Mouse (Mus musculus) midbrain, embryonic 15.5 days (tissue): ENCODE measurements at regions not wholly inside any gene's neighbourhood (a gene's known extent, or its start where the extent isn't known, plus 50 kb on each side); places are given as distances from the start of the nearest gene placed in this dataset.

ENCODE experiments used
- ATAC-seq: fragments of 200-750 bp; cut with Nextera tagmentation; replicated peaks from 2 replicates; pipeline ENCODE4 v1.8.0; 2017; ENCODE audit warnings: moderate TSS enrichment
- H3K27ac ChIP-seq: fragments of 300-500 bp; sonication (generic); 2 replicates; pipeline ENCODE4 v1.5.1; 2015; ENCODE audit warnings: mild to moderate bottlenecking, inconsistent platforms
- H3K27me3 ChIP-seq: fragments of 300-500 bp; sonication (generic); replicated peaks from 2 replicates; pipeline ENCODE4 v1.6.1; 2015; ENCODE audit warnings: inconsistent platforms
- H3K36me3 ChIP-seq: fragments of 300-500 bp; sonication (generic); replicated peaks from 2 replicates; pipeline ENCODE4 v1.6.1; 2015; ENCODE audit warnings: inconsistent platforms
- H3K4me1 ChIP-seq: fragments of 300-500 bp; sonication (generic); 2 replicates; pipeline ENCODE4 v1.6.1; 2015; ENCODE audit warnings: inconsistent platforms
- H3K4me2 ChIP-seq: fragments of 300-500 bp; sonication (generic); 2 replicates; pipeline ENCODE4 v1.6.1; 2015; ENCODE audit warnings: inconsistent platforms, mild to moderate bottlenecking, moderate library complexity
- H3K4me3 ChIP-seq: fragments of 300-500 bp; sonication (generic); 2 replicates; pipeline ENCODE4 v1.5.1; 2015; ENCODE audit warnings: mild to moderate bottlenecking, inconsistent platforms
- H3K9ac ChIP-seq: fragments of 300-500 bp; sonication (generic); 2 replicates; pipeline ENCODE4 v1.6.1; 2015; ENCODE audit warnings: mild to moderate bottlenecking, inconsistent platforms
- H3K9me3 ChIP-seq: fragments of 300-500 bp; sonication (generic); 2 replicates; pipeline ENCODE4 v1.6.1; 2016; ENCODE audit warnings: inconsistent platforms
- WGBS: fragments of 180-500 bp; shearing (Covaris S2); methylation state at CpG from one replicate; pipeline ENCODE4 v1.1.7; 2015; ENCODE audit warnings: mixed read lengths; 5-methylcytosine and 5-hydroxymethylcytosine counted together

DNA sequence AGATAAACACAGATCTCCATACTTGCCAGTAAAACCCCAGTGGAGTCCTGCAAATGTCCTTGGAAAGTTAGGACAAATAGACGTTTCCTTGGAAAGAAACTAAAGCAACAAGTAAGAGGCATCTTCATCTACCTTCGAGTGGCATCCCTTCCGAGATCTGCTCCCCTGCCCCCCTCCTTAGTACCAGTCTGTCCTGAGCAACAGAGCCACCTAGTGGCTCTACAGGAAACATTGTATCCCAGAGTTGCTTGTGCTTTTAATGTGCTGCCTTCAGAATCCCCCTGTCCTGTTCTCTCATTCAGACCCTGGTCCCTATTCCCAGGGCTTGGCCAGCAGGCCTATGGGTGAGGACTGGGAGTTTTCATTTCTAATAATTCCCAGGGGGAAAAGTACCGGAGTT is 423.1 kb upstream of the Smarca2 start:
- Histone ChIP-seq H3K36me3 (no peaks in the 10 kb centered on the region), H3K4me3 (no peak overlapping the region), H3K27ac (no peak overlapping the region), H3K9ac (no peak overlapping the region), H3K9me3 (no peaks in the 10 kb centered on the region), H3K4me2 (no peak overlapping the region), H3K4me1 (no peaks in the 10 kb centered on the region), H3K27me3 (no peaks in the 10 kb centered on the region)
- WGBS, result 22% methylated on average over 4 of the region's 4 CpGs
- no peak for ATAC-seq

DNA sequence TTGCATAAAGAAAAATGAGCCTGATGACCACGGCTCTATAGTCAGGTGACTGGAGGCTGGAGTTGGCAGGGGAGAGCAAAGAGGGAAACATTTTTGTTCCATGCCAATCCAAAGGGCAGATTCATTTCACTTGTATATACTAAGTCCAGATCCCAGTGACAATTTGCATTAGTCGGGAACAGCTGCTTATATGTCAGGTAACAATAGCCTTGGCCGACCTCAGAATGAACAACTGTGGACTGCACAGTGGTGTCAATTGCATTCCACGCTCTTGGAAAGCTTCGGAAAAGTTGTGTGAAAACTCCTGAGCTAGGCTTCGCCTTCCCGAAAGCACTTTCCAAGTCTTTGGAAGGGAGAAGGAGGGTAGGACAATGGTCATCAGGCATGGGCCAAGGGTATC is 419.8 kb upstream of the Smarca2 start:
- Histone ChIP-seq H3K4me3 (no peak overlapping the region), H3K9me3 (no peaks in the 10 kb centered on the region), H3K4me2 (no peak overlapping the region), H3K27ac (no peak overlapping the region), H3K27me3 (no peaks in the 10 kb centered on the region), H3K9ac (no peak overlapping the region), H3K4me1 (no peaks in the 10 kb centered on the region), H3K36me3 (no peaks in the 10 kb centered on the region)
- no peak for ATAC-seq
- 80% methylated on average over 7 of the region's 7 CpGs for WGBS

DNA sequence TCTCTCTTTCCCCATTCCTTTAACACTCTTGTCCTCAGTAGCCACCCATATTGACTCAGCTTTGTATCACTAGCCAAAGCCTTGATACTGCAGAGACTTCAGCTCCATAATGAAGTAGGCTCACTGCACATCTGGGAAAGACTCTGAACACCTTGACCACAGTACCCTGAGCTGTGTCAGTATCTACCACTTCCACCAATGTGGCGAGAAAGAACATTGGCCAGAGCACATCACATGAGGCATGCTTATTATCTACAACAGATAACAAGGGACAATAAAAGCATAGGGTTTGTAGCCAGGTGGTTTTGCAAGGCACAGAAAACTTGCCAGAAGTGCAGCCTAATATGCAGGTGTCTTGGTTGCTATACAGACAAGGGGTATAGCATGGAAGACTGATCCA is 414.0 kb upstream of the Smarca2 start:
- no peaks in the 10 kb centered on the region for H3K9me3 ChIP-seq
- H3K4me1 ChIP-seq, result no peaks in the 10 kb centered on the region
- no peak overlapping the region for H3K27ac ChIP-seq
- ATAC-seq, result no peak
- no peaks in the 10 kb centered on the region for H3K36me3 ChIP-seq
- H3K9ac ChIP-seq, result no peak overlapping the region
- H3K27me3 ChIP-seq, result no peaks in the 10 kb centered on the region
- 82% methylated on average over 1 of the region's 1 CpGs for WGBS
- no peak overlapping the region for H3K4me2 ChIP-seq
- no peak overlapping the region for H3K4me3 ChIP-seq

DNA sequence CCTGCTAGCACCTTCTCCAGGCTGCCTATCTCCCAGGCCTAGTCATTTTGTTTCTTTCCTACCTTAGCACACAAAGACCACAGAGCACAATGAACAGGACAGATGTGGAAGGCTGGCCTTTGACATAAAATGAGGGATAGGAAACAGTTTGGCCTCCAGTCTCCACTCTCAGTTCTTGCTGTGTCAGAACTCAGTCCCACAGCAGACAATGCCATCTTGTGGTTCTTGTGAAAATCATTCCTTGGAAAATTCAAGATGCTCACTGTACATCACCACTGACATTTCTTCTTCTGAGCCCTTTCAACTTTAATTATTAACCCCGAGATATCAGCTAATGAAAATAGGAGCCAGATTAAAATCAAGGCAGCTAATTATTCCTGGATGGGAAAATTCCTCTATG is 411.2 kb upstream of the Smarca2 start:
- H3K4me1 ChIP-seq, result no peaks in the 10 kb centered on the region
- no peak overlapping the region for H3K4me3 ChIP-seq
- ATAC-seq, result no peak
- H3K27me3 ChIP-seq, result no peaks in the 10 kb centered on the region
- no peaks in the 10 kb centered on the region for H3K36me3 ChIP-seq
- H3K9me3 ChIP-seq, result no peaks in the 10 kb centered on the region
- 77% methylated on average over 1 of the region's 1 CpGs for WGBS
- no peak overlapping the region for H3K27ac ChIP-seq
- H3K4me2 ChIP-seq, result no peak overlapping the region
- H3K9ac ChIP-seq, result no peak overlapping the region

DNA sequence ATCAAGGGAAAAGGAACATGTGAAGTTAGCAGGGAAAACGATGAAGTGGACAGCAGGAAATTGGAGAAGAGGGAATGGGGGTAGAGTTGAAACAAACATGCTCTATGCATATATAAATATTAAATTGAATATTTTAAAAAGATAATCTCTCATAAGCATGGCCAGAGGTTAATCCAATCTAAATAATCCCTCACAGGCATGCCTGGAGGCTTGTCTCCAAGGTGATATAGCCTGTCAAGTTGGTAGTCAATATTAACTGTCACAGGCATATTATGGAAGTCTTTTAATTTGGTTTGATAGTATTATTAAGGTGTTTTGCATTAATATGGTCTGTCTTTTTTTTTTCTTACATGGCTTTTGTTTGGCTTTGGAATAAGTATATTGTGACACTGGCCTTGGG is 396.1 kb upstream of the Smarca2 start:
- no peak; the same call in 1 of the 2 replicates for ATAC-seq
- Histone ChIP-seq H3K4me1 (no peaks in the 10 kb centered on the region), H3K36me3 (no peaks in the 10 kb centered on the region), H3K9me3 (no peaks in the 10 kb centered on the region), H3K27me3 (no peaks in the 10 kb centered on the region), H3K27ac (no peak overlapping the region), H3K4me3 (no peak overlapping the region), H3K4me2 (no peak overlapping the region), H3K9ac (no peak overlapping the region)
- 13% methylated on average over 1 of the region's 1 CpGs for WGBS

DNA sequence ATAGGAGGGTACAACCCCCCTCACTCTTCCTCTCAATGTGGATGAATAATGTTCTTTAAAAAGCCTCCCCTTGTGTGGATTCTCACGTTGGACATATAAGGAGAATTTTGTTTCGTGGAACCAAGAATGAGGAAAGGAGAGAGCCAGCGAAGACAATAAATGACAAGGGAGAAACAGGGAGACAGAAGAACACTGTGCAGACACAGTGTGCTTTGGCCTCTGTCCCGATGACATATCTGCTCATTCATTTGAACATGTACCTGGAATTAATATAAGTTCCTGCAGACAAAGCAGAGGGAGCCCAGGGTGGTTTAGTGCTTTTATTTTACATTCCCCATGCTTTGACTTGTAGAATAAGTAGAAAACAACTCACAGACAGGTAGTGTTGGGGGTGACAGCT is 370.3 kb upstream of the Smarca2 start:
- Histone ChIP-seq H3K4me3 (no peak overlapping the region), H3K4me2 (no peak overlapping the region), H3K9ac (no peak overlapping the region), H3K4me1 (no peaks in the 10 kb centered on the region), H3K27ac (no peak overlapping the region), H3K27me3 (no peaks in the 10 kb centered on the region), H3K36me3 (no peaks in the 10 kb centered on the region), H3K9me3 (no peaks in the 10 kb centered on the region)
- ATAC-seq, result no peak
- WGBS, result 68% methylated on average over 4 of the region's 4 CpGs

DNA sequence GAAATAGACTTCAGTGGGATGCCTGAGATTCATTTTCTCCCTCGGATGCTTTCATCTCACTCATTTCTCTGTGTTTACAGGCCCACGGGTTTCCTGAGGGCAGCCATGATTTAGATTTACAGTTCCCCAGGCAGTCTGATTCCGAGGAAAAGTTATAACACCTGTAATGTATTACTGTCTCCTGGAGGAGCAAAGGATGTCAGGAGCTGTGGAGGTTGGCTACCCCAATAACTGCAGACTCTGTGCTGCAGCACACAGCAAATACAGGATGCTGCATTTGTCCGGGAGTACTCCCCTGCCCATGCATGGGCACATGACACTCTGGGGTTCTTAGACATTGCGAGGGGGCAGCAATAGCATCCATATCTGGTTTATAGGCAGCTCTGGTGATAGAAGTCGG is 360.8 kb upstream of the Smarca2 start:
- no peak overlapping the region for H3K9ac ChIP-seq
- H3K27ac ChIP-seq, result no peak overlapping the region
- H3K4me3 ChIP-seq, result no peak overlapping the region
- no peak overlapping the region for H3K4me2 ChIP-seq
- no peaks in the 10 kb centered on the region for H3K4me1 ChIP-seq
- no peaks in the 10 kb centered on the region for H3K36me3 ChIP-seq
- H3K9me3 ChIP-seq, result no peaks in the 10 kb centered on the region
- H3K27me3 ChIP-seq, result no peaks in the 10 kb centered on the region
- ATAC-seq, result no peak
- 77% methylated on average over 6 of the region's 6 CpGs for WGBS

DNA sequence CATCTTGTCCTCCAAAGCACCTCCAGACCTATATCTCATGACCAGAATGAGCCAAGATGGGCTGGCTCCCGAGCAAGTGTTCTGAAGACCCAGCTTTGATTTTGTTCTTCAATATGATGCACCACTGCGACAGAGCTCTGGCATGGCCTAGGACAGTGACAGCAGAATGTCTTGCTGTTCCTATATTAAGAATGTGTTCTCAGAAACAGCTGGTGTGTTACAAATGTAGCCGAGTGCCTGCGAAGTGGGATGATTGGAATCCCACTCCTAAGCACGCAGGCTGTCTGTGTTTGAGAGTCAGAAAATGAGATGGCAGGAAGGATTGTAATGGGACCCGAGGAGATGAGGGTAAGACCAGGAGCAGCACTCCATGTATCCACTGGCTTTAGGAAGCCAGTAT is 355.1 kb upstream of the Smarca2 start:
- Histone ChIP-seq H3K9ac (no peak overlapping the region), H3K27me3 (no peaks in the 10 kb centered on the region), H3K9me3 (no peaks in the 10 kb centered on the region), H3K4me2 (no peak overlapping the region), H3K4me1 (no peaks in the 10 kb centered on the region), H3K27ac (no peak overlapping the region), H3K36me3 (no peaks in the 10 kb centered on the region), H3K4me3 (no peak overlapping the region)
- no peak for ATAC-seq
- 83% methylated on average over 6 of the region's 6 CpGs for WGBS

DNA sequence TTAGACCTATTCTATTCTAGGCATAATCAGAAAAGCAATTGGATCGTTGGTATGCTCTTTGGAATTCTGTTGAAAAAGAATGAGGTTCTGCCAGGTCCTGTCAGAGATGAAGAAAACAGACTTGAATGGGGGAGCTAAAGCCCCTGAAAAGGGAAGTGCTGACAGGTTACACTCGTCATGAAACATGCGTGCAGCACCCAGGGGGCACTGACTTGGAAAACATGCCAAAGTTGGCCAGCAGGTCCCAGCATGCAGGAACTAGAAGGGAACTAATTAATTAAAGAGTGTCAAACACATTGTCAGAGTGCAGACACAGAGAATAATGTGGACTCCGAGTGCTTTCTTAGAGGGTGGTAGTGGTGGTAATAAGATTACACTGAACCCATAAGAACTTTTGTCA is 346.2 kb upstream of the Smarca2 start:
- H3K4me1 ChIP-seq, result peaks cover 3% of the 10 kb centered on the region; the same call in 1 of the 2 replicates
- H3K9ac ChIP-seq, result no peak overlapping the region
- WGBS, result 31% methylated on average over 4 of the region's 4 CpGs
- H3K4me2 ChIP-seq, result no peak overlapping the region
- H3K4me3 ChIP-seq, result no peak overlapping the region
- ATAC-seq, result no peak
- H3K36me3 ChIP-seq, result no peaks in the 10 kb centered on the region
- H3K9me3 ChIP-seq, result no peaks in the 10 kb centered on the region
- H3K27me3 ChIP-seq, result no peaks in the 10 kb centered on the region
- no peak overlapping the region for H3K27ac ChIP-seq

DNA sequence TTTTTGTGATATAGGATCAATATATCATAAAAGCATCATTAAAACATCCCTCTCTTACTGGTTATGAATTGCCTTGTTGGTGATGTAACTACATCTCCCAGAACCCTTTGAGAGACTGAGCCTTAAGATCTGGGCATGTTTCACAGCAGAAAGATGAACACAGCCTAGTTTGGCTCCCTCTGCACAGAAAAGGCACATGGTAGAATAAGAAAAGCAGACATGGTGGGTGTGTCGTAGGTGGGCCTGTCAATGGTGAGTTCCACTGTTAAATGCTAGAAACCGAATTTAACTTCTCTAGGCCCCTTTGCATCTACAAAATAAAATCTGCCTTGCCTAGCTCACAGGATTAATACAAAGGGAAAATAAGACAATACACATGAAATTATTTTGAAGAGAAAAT is 343.3 kb upstream of the Smarca2 start:
- no peak for ATAC-seq
- H3K36me3 ChIP-seq, result no peaks in the 10 kb centered on the region
- H3K4me1 ChIP-seq, result peaks cover 3% of the 10 kb centered on the region; the same call in 1 of the 2 replicates
- no peaks in the 10 kb centered on the region for H3K27me3 ChIP-seq
- H3K9me3 ChIP-seq, result no peaks in the 10 kb centered on the region
- WGBS, result 87% methylated on average over 2 of the region's 2 CpGs
- no peak overlapping the region for H3K4me3 ChIP-seq
- H3K27ac ChIP-seq, result no peak overlapping the region
- H3K9ac ChIP-seq, result no peak overlapping the region
- H3K4me2 ChIP-seq, result no peak overlapping the region

DNA sequence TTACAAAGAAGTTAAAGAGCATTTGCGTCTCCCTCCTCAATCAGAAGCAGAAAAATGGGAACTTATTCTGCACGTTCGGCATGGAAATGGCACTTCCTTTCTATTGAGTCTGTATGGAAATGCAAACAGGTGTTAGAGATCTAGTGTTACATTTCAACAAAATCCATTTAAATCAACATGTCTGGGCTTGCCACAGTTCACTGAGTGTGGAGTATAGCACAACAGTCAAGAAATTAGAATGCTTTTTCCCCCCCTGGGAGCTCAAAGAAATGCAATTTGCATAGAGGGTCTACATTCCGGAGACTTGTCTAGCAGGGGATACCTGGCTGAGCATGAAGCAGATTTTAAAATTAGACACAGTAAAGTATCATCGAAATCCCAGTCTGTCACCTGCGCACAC is 308.5 kb upstream of the Smarca2 start:
- Histone ChIP-seq H3K4me1 (no peaks in the 10 kb centered on the region), H3K9me3 (no peaks in the 10 kb centered on the region), H3K27me3 (no peaks in the 10 kb centered on the region), H3K36me3 (no peaks in the 10 kb centered on the region), H3K4me3 (no peak overlapping the region), H3K4me2 (no peak overlapping the region), H3K9ac (no peak overlapping the region), H3K27ac (no peak overlapping the region)
- whole genome bisulfite sequencing, result 80% methylated on average over 6 of the region's 6 CpGs
- ATAC-seq, result no peak

DNA sequence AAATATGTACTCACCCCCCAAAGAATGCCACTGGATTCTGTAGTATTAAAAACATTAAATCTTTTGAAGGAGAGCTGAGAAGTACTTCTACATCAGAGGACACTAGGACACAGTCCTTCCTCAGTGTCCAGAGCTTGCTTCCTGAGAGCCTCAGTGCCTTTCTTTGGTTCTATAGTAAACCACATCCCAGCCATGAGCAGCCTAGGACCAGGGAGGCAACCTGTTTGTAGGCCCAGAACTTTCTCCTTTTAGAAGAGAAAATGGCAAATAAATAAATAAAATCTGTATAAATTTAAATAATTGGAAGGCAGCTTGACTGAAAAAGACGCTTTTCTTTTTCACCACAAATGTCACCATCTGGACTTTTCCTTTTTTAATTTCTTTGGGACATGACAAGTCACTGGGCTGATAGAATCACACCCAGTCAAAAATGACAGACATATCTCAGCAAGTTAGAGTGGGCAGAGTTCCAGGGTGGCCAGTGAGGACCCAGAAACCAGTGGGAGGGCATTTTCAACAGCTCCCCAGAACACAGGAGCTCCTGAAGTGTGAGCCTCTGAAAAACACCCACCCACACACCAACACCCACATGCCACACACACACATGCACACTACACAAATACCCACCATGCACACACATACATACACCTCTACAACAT is 296.2 kb upstream of the Smarca2 start:
- 82% methylated on average over 1 of the region's 1 CpGs for WGBS
- no peaks in the 10 kb centered on the region for H3K27me3 ChIP-seq
- H3K4me2 ChIP-seq, result no peak overlapping the region
- ATAC-seq, result no peak
- H3K4me3 ChIP-seq, result no peak overlapping the region
- no peak overlapping the region for H3K9ac ChIP-seq
- no peaks in the 10 kb centered on the region for H3K36me3 ChIP-seq
- no peak overlapping the region for H3K27ac ChIP-seq
- H3K4me1 ChIP-seq, result no peaks in the 10 kb centered on the region
- H3K9me3 ChIP-seq, result no peaks in the 10 kb centered on the region

DNA sequence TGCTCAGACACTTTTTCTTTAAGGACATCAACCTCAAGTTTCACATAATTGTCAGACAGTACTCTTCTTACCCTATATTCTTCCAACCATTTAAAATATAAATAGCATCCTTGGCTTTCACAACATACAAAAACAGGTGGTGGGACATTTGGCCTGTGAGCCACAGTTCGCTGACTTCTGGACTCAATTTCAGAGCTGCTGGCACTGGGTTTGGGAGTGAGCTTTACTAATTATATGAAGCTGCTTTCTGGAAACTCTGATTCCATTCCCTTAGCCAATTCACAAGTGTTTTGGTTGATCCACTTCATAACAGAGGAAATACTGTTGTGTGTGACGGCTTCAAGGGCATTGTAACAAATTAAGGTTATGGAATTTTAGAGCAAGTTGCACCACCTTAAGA is 285.9 kb upstream of the Smarca2 start:
- 88% methylated on average over 2 of the region's 2 CpGs for WGBS
- no peak overlapping the region for H3K4me2 ChIP-seq
- H3K27ac ChIP-seq, result no peak overlapping the region
- H3K9me3 ChIP-seq, result no peaks in the 10 kb centered on the region
- H3K4me3 ChIP-seq, result no peak overlapping the region
- no peak for ATAC-seq
- H3K4me1 ChIP-seq, result no peaks in the 10 kb centered on the region
- H3K9ac ChIP-seq, result no peak overlapping the region
- H3K36me3 ChIP-seq, result no peaks in the 10 kb centered on the region
- H3K27me3 ChIP-seq, result no peaks in the 10 kb centered on the region
